Mouse (Mus musculus) kidney, postnatal 25 days (tissue): ENCODE measurements around the gene Kcnip1.

Experiments used
- DNase-seq, 2 experiments: peaks; one replicate each; pipeline ENCODE4 v3.0.0; 2021; ENCODE audit warnings: mixed read lengths in 2 of 2

Kcnip1 gene

DNA sequence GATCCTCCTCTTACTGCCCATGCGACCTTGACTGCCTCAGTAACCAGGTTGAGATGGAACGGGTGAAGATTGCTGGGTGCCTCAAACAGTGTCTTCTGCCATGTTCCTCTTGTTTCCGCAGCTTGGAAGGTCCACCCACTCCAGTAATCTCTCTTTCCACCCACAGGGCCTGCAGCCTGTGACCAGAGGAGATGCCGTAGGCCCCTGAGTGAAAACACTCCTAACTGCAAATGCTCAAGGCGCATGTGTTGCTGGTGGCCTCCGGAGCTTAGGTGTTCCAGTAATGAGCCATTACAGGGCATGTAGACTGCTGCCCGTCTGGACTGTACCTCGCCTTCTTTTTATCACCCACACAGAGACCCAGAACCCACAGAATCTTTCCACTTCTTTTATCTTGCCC, 55.3 kb downstream of the Kcnip1 start:
- DNase-seq, result no peak

DNA sequence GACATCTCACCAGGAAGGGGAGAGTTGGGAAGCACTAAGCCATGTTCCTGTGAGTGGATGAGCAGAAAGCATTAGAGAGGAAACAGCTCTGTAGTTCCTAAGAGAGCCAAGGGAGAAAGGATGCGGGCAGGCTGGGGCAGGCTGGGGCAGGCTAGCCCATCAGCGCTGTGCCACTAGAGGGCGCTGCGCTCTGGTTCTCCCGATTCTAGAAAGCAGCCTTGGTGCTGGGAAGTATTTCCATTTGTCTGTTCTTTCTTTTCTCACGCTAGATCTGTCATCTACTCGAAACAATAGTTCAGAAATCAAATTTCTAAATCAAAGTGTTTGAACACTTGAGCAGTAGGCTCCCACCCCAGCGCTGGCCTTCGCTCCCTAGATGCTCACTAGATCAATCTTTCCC, 58.7 kb downstream of the Kcnip1 start:
- DNase-seq, result no peak

DNA sequence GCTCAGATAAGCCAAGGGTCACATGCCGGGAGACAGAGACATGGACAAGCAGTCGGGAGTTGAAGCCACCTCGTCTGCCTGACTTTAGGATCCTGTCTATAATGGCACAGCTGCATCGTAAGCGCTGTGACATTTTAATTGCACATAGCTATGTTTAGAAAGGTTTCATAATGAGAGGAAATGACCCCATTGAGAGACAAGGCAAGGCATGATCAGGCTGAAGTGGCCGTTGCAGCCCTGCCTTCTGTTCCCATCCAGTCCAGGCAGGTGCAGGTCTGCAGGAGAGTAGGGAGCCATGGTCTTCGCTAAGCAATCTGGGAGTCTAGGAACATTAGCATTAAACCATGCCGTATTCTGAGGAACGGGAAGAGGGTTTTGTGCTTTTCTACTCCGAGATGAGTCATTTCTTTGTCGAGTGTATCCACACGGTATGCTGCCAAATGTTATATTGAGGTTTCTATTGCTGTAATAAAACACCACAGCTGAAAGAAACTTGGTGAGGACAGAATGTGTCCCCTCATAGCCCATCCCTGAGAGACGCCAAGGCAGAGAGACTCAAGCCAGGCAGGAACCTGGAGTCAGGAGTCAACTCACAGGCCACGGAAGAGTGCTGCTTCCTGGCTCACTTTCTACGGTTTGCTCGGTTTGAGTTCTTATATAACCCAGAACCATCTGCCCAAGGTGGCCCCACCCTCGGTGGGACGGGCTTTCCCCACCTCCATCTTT, 60.4 kb downstream of the Kcnip1 start:
- DNase-seq, result peak in 1 of 2 experiments; percentile 6

DNA sequence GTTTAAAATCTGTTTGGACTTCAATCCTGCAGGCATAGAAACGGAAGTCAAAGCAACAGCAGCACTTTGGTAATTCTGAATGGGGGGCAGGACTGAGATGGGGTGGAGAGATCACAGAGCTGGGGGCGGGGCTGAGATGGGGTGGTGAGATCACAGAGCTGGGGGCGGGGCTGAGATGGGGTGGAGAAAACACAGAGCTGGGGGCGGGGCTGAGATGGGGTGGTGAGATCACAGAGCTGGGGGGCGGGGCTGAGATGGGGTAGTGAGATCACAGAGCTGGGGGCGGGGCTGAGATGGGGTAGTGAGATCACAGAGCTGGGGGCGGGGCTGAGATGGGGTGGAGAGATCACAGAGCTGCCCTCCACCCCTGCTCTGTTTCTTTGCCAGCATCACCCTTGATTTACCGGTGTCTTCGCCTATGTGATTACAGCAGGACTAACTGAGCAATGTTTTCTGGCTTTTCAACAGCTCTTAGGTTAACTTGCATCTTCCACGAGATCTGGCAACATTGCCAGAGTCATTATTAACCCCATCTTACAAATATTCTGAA, 61.0 kb downstream of the Kcnip1 start:
- DNase-seq, result peak; percentile 60 to 66

DNA sequence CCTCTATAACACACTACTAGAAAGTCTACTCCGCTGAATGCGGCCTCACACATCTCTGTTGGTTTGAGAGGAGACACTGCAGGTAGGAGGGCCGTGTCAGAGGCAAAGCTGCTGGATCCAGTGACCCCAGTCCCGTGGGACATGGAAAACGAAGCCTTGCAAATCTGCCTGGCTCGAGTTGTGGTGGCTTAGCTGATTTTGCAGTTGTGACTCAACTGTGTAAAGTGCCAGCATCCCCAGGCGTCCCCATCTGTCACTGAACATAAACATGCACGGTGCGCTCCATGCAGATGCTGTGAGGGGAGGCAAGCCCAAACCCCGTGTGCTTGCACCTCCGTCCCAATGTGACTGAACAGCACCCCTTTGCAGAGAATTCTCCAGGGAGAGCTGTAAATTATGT, 63.5 kb downstream of the Kcnip1 start:
- DNase-seq, result no peak

DNA sequence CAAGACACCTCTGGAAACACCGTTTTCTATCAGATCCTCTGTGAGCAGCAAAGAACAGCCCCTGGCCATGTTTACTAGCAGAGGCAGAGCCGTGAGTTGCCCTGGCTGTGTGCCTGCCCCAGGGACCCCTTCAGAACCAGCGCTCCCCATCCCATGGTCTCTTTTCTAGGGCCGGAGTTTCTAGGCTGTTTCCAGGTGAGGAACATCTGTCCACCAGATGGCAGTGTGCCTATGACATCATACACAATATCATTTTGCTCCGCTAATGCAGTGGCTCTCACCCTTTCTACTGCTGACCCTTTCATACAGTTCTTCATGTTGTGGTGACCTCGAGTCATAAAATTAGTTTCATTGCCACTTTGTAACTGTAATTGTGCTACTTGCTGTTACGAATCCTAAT, 64.3 kb downstream of the Kcnip1 start:
- DNase-seq, result peak in 1 of 2 experiments; percentile 71

DNA sequence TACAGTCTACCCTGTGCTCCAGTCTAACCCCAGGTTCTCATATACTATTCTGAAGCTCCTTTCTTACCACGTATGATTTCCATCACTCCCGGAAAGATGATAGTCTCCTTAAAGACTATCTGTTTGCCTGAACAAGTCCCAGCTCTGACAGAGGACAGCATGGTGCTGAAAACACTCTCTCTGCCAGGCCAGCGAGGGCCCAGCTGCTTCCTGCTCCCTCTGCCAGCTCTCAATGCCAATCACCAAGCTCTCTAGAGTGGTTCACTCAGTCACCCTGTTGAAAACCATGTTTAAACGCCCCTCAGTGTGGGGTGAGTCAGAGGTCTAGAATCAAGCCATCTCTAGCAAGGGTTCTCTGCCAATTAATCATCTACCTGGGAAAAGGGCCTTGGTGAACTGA, 65.1 kb downstream of the Kcnip1 start:
- no peak for DNase-seq

DNA sequence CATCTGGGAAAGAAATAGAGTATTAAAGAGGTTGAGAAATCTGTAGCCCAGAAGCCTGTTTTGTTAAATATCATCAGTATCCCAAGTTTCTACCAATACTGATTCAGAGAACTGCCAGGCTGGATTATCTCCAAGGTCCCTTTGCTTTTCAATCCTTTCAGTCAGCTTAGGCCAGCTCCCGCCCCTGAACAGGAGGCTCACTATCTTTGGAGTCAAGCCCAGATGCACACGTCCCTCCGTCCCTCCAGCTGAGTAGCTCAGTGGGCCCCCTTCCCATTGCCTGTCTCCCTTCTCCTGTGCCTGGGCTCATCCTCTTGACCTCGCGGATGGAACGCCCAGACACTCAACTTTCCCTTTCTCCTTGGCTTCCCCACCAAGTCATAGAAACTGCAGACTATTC, 65.6 kb downstream of the Kcnip1 start:
- no peak for DNase-seq

DNA sequence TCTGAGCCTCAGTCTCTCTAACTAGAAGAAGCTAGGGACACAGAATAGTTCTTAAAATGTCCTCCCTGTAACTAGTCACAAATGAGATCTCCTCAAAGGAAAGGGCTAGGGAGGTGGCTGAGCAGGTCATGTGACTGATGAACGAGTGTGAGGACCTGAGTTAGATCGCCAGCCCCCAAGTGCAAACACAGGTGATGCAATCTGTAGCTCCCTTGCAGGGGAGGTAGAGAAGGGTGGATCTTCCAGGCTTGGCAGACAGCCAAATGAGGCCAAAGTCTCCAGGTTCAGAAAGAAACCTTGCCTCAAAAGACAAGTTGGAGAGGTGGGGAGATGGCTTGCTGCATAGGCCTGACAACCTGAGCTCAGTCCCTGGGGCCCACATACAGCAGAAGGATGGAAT, 66.4 kb downstream of the Kcnip1 start:
- DNase-seq, result peak; percentile 31 to 65

DNA sequence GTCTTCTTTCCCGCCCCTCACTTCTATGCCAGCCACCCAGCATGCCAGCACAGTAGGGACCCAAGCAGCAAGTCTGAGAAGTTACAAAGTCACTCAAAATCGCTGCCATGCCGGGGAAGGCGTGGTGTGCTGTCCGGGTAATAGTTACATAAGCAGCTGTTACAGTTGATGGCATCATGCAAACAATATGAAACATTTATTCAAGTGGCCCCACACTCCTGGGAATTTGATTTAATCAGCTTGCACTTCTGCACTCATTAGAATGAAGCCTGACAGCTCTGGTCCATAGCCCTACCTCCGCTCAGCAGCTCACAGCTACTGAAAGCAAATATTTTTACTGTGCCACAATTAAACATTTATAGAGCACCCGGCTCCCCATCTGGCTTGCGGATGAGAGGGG, 67.2 kb downstream of the Kcnip1 start:
- DNase-seq, result no peak

DNA sequence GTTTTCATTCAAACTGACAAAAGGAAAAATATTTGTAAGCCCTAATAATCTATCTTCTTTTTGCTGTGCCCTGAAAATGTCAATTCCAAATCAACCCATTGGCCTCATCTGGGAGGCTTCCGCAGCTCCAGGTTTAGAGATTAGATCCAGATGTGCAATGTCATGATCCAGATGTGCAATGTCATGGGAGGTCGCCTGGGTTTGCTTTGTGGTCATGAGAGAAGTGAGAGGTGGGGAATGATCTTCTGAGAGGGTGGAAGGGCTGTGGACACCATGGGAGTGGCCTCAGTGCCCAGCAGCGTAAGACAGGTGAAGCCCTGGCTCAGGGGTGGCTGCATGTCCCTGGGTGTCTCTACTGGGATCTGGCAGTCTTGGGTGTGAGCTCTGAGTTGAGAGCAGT, 69.9 kb downstream of the Kcnip1 start:
- no peak for DNase-seq

DNA sequence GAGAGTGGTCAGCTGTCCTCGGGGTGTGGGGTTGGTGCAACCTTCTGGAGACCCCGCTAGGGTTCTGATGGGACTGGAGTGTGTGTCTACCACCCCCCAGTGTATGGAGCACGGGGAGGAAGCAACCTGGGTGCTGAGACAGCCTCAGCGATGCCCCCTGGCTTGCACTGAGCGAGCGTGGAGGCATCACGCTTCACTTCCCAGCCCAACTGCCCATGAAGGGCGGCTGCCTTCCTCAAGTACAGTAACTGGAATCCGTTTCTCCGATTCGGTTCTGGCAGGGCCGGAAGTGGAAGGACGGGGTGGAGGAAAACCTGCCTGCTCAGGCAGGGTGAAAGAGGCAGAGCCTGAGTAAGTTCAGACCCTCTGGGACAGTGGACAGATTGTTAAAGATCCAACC, 71.5 kb downstream of the Kcnip1 start:
- peak; percentile 21 to 50 for DNase-seq

DNA sequence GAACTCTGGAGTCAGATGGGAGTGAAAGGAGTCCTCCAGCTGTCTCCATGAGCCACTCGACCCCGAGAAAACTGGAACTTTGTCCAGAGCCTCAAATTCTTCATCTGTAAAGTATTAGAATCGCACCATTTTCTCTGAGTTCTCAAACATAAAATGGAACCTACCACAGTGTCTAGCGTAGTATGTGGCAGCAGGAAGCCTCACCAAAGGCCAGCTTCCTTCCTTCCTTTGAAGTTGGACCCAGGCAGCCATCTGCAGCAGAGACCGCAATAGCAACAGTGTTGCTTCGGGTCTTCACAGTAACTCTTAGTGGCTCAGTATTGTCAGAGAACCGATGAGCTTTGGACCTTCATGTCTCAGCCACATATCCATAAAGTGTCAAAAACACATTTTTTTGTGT, 73.1 kb downstream of the Kcnip1 start:
- no peak for DNase-seq

DNA sequence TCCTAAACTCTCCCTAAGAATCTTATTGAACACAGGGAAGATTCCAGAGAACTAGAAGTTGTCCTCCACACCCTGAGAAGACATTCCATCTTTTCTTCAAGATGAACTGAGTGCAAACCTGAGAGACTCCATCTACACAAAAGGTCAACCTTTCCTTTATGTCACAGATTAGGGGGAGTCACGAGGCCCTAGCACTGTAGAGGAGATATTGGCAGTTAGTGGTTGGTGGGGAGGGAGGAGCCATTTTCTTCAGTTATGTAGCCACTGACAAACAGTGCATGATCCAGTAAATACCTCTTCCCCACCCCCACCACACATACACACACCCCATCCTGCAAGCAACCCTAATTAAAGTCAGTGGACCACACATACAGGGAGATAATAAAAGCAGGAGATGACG, 74.5 kb downstream of the Kcnip1 start:
- no peak for DNase-seq

DNA sequence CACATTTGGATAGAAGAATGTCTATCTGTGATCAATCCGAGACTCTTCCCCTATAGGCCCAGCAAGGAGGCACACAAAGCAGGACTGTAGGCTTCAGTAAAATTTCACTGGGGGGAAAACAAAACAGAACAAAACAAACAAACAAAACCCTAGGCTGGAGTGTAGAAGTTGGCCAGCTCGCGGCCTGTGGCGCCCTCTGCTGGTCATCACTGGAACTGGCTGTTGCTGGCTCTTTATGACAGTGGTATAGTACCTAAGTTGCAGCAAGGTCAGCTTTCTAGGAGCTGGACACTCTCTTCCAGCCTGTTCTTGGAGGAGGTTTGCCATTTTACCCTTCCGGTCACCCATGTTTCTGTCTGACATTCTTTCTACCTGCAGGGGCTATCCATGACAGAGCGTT, 75.4 kb downstream of the Kcnip1 start:
- DNase-seq, result peak in 1 of 2 experiments; percentile 73

DNA sequence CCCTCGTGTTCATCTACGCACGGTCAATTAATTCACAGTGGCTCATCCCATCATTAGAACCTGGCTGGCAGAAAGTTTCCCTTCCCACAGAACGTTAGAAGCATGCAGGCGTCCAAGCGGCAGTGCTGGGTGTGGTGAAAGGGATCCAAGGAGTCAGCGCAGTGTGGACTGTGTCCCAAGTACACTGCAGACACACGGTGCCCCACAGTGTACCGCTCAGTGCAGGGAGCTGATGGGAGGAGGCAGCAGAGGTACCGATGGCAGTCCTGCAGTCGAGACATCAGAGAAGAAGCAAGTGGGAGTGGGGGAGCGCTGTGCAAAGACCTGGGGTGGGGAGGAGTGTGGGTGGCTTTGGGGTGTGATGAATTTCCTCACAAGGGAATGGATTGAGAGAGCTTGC, 78.7 kb downstream of the Kcnip1 start:
- DNase-seq, result no peak

DNA sequence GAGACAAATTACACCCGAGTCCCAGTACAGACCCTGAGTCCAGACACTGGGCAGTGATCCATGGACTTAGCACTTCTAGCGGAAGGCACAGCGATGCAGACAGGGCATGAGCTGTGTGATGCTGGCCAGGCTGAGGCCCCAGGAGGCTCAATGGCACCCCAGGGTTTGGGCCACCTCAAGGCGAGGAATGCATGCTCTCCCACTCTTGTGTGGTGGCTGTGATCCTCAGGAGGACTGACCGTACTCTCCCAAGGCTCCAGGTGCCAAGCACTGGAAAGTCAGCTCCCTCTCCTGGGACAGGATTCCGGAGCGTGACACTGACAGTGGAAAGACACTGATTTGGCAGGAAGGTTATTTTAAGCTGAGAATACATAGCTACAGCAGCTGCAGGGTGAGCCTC, 79.9 kb downstream of the Kcnip1 start:
- DNase-seq, result no peak

DNA sequence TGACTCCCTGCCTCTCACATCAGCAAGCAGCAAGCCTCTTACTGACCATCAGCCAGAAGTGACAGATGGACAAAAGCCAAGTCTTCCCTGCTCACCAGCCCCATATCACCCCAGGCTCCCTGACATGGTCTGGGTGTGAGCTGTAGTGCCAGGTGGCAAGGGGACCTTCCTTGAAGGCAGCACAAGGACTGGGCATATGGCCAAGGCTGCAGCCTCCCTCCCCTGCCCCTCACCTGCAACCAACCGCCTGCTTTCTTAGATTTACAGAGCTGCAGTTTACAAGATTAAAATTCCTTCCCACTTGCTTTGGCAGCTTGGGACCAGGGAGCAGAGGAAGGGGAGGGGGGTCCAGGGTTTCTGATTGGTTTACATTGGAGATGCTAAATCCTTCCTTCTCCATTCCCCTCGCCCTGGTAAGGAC, 80.8 kb downstream of the Kcnip1 start:
- DNase-seq, result no peak

DNA sequence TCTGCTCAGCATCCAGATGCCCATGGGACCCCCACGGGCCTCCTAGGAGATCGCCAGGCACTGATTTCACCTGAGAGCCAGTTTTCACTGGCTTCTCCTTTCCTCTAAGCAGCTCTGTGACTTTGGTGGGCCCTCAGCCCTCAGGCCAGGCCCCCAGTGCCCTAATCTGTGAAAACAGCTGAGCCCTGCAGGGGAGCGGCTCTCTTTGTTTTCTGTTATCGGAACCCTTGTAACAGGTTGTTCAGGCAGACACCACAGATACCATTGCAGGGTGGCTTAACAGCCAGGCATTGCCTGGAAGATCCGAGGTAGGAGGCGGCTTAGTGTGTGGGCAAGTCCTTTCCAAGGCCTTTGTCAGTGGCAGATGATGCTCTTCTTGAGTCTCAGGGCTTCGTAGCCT, 82.0 kb downstream of the Kcnip1 start:
- DNase-seq, result no peak

DNA sequence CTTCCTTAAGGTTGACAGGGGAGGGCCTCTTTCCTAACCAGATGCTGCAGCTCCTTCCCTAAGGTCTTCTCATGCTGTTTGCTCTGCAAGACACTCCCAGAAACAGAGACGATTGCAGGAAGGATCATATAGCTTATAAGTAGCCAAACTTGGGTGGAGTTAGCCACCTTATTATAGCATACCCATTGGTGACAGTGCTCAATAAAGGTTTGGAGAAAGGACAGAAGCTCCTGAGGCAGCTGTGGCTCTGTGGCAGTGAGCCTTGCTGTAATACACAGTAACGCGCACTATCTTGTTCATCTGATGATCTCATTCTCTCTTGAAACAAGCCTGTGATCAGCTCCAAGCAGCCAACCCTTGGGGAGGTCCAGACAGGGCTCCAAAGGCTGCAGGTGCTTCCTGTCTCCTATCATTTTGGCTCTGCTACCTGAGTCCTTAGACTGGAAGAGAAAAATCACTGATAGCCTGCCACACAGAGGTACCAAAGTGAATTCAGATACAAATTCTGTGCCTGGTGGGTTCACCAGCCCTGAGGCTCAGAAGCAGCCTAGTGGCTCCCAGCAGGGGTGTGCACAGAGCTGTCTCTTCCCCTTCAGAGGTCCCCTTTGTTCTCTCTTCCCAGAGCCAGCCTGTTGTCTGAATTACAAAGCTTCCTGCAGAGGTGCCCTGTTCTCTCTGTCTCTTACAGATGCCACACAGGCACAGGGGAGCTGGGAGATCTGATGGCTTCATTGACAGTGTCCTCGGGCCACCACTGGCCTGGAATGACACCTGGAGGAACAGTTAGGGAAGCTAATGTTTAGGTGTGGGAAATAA, 84.4 kb downstream of the Kcnip1 start:
- DNase-seq, result no peak

DNA sequence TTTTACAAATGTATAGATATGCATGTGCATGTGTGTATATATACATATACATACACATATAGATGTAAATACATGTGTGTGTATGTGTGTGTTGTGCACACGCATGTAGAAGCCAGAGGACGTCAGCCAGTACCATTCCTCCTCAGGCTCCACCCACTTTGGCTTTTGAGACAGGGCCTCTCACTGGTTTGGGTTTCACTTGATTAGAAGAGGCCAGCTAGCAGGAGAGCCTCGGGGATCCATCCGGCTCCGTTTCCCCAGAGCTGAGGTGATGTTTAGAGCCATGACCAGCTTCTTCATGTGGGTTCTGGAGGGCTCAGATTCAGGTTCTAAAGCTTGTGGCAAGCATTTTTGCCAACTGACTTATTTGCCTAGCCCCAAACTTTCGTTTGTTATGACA, 89.5 kb downstream of the Kcnip1 start:
- no peak for DNase-seq

DNA sequence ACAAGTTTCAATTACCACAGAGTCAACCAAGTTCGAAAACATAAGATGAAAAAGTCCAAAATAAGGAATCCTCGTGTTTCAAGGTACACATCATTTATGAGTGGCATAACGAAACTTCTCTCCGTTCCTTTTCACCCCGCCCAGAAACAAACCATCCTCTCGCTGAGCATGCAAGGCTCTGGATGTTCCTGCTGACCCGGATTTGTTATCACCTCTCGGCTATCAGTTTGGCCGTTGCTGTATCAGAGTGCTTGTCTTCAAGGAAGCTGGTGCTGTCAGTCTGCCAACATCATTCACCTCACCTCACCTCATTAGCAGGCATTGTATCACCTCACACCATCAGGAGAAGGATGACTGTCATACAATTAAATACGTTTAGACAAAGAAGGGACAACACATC, 90.6 kb downstream of the Kcnip1 start:
- DNase-seq, result no peak

DNA sequence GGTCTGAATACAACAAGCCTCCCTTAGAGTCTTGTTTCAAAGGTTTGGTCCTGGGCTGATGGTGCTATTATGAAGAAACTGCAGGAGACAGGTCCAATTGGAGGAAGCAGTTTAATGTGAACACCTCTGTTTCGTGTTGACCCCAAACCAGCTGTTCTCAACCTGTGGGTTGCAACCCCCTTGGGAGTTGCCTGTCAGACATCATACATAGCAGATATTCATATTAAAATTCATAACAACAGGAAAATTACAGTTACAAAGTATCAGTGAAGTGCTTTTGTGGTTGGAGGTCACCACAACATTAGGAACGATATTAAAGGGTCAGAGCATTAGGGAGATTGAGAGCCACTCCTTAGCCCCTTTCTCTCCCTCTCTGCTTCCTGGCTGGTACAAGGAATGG, 91.2 kb downstream of the Kcnip1 start:
- no peak for DNase-seq

DNA sequence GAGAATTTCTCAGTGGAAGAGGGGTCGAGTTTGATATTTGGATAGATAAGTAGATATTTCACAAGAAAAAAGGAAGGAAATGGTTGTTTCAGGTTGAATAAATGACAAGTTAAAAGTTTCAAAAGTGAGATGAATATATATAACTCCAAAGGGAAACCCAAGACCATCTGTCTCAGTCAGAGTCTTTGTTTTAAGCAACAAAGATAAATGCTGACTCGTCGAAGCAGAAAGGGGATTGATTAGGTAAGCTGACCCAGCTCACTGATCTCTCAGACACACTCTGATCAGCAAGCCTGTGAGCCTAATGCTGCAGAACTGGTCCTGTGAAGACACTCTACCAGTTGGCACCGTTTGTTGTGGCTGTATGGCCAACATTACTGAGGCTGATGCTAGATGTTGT, 101.9 kb downstream of the Kcnip1 start:
- no peak for DNase-seq
